ENCODE assay signal across 30 mouse cellular contexts in the genomic region with DNA sequence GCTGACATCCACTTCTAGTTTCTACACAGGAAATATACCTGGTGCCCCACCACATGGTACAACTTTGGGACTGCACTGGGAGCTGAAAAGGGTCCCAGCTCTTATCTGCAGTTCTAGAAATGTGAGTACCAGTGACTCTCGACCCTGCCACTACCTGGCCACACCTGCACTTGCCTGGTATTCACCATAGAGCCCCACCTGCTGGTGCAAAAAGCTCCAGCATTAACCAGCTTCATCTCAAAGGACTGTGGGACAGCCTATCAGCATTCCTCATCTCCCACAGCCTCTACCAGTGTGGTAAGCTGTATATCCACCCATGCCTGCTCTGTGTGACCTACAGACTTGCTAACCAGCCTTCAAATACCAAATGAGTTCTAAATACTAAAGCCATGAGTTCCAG. TPM values are rescaled to one million over a fixed set of nuclear protein-coding genes. Genes with fewer than 3 reads are reported as not detected.
DNase-seq lines count a peak whose midpoint lies in the region; ATAC-seq and TF ChIP-seq lines count a peak whose summit lies in the region.
"Had no signal": no experiment of that assay in that cellular context is flagged by ENCODE, and none has a peak within 500 bp of the region (broad histone marks: within the 10 kb centered on the region; RNA-seq: fewer than 3 reads in every experiment).

No protein-coding gene starts in this region.

- no peak overlapping the region for H3K4me2 ChIP-seq in hindbrain, postnatal 0 days (ENCODE audit: low read depth, low read length)
- H3K4me2 ChIP-seq in hindbrain, embryonic 14.5 days (replicated peaks): no peak overlapping the region
- H3K4me2 ChIP-seq in lung, embryonic 14.5 days: no peak overlapping the region
- no peak overlapping the region for H3K4me2 ChIP-seq in forebrain, embryonic 15.5 days (replicated peaks)
- H3K4me2 ChIP-seq: forebrain, embryonic 12.5 days; heart, embryonic 15.5 days; hindbrain, embryonic 12.5 days; limb, embryonic 15.5 days; liver, embryonic 15.5 days had no signal

- no peaks in the 10 kb centered on the region for H3K9me3 ChIP-seq in hindbrain, postnatal 0 days (ENCODE audit: low read length)
- no peaks in the 10 kb centered on the region for H3K9me3 ChIP-seq in hindbrain, embryonic 14.5 days (ENCODE audit: control insufficient read depth, low read length)
- H3K9me3 ChIP-seq in lung, embryonic 14.5 days (ENCODE audit: low read depth, low read length): no peaks in the 10 kb centered on the region
- H3K9me3 ChIP-seq in forebrain, embryonic 15.5 days: no peaks in the 10 kb centered on the region
- H3K9me3 ChIP-seq: forebrain, embryonic 12.5 days; G1E; heart, embryonic 10.5 days; heart, embryonic 15.5 days; hindbrain, embryonic 12.5 days; limb, embryonic 10.5 days; limb, embryonic 15.5 days; liver, embryonic 15.5 days had no signal

- no peak for ATAC-seq in hindbrain, postnatal 0 days
- ATAC-seq in hindbrain, embryonic 14.5 days (ENCODE audit: low FRiP score): no peak
- no peak for ATAC-seq in lung, embryonic 14.5 days (ENCODE audit: insufficient read depth)
- no peak for ATAC-seq in forebrain, embryonic 15.5 days (replicated peaks)

- no peak overlapping the region for H3K27ac ChIP-seq in hindbrain, postnatal 0 days
- H3K27ac ChIP-seq in hindbrain, embryonic 14.5 days: no peak overlapping the region
- no peak overlapping the region for H3K27ac ChIP-seq in lung, embryonic 14.5 days (ENCODE audit: low read depth)
- H3K27ac ChIP-seq in forebrain, embryonic 15.5 days (replicated peaks): no peak overlapping the region
- H3K27ac ChIP-seq: forebrain, embryonic 12.5 days; heart, embryonic 10.5 days; heart, embryonic 15.5 days; hindbrain, embryonic 12.5 days; limb, embryonic 10.5 days; limb, embryonic 15.5 days; liver, embryonic 15.5 days; macrophage had no signal

- WGBS in hindbrain, postnatal 0 days: 62% methylated on average over 1 of the region's 1 CpGs
- 55% methylated on average over 1 of the region's 1 CpGs for WGBS in hindbrain, embryonic 14.5 days
- WGBS in lung, embryonic 14.5 days: 18% methylated on average over 1 of the region's 1 CpGs
- WGBS in lung, adult 2 months: 33% methylated on average over 1 of the region's 1 CpGs
- 50% methylated on average over 1 of the region's 1 CpGs for WGBS in forebrain, embryonic 15.5 days

- H3K9ac ChIP-seq in hindbrain, postnatal 0 days (replicated peaks; ENCODE audit: low read length): no peak overlapping the region
- no peak overlapping the region for H3K9ac ChIP-seq in hindbrain, embryonic 14.5 days
- H3K9ac ChIP-seq in lung, embryonic 14.5 days: no peak overlapping the region
- no peak overlapping the region for H3K9ac ChIP-seq in forebrain, embryonic 15.5 days (replicated peaks)
- H3K9ac ChIP-seq: forebrain, embryonic 12.5 days; heart, embryonic 15.5 days; hindbrain, embryonic 12.5 days; limb, embryonic 15.5 days; liver, embryonic 15.5 days had no signal

- TF ChIP-seq POLR2A in lung, adult 2 months (IDR thresholded peaks at IDR 0.05; ENCODE audit: borderline replicate concordance, extremely low read depth, low read depth, low read length): no peak

- no peaks in the 10 kb centered on the region for H3K27me3 ChIP-seq in hindbrain, postnatal 0 days (ENCODE audit: insufficient read depth, low read length)
- H3K27me3 ChIP-seq in hindbrain, embryonic 14.5 days (ENCODE audit: control insufficient read depth, insufficient read depth, low read length): no peaks in the 10 kb centered on the region
- no peaks in the 10 kb centered on the region for H3K27me3 ChIP-seq in lung, embryonic 14.5 days (ENCODE audit: insufficient read depth, low read length)
- H3K27me3 ChIP-seq in forebrain, embryonic 15.5 days: no peaks in the 10 kb centered on the region
- H3K27me3 ChIP-seq: forebrain, embryonic 12.5 days; heart, embryonic 15.5 days; hindbrain, embryonic 12.5 days; limb, embryonic 15.5 days; liver, embryonic 15.5 days had no signal

- no peak overlapping the region for H3K4me3 ChIP-seq in hindbrain, postnatal 0 days (ENCODE audit: low read length)
- H3K4me3 ChIP-seq in hindbrain, embryonic 14.5 days (replicated peaks; ENCODE audit: low read length): no peak overlapping the region
- no peak overlapping the region for H3K4me3 ChIP-seq in lung, embryonic 14.5 days (ENCODE audit: low read depth, low read length)
- H3K4me3 ChIP-seq in lung, adult 2 months (replicated peaks; ENCODE audit: extremely low read depth, low read depth, low read length): no peak overlapping the region
- no peak overlapping the region for H3K4me3 ChIP-seq in forebrain, embryonic 15.5 days
- H3K4me3 ChIP-seq: erythroblast, embryonic 14.5 days; forebrain, embryonic 12.5 days; heart, embryonic 10.5 days; heart, embryonic 15.5 days; hindbrain, embryonic 12.5 days; limb, embryonic 10.5 days; limb, embryonic 15.5 days; liver, embryonic 15.5 days had no signal

- no peaks in the 10 kb centered on the region for H3K4me1 ChIP-seq in hindbrain, postnatal 0 days (ENCODE audit: insufficient read depth, low read length)
- no peaks in the 10 kb centered on the region for H3K4me1 ChIP-seq in hindbrain, embryonic 14.5 days (replicated peaks; ENCODE audit: control insufficient read depth, insufficient read depth, low read length)
- H3K4me1 ChIP-seq in lung, embryonic 14.5 days (ENCODE audit: insufficient read depth): no peaks in the 10 kb centered on the region
- H3K4me1 ChIP-seq in lung, adult 2 months (ENCODE audit: control insufficient read depth, insufficient read depth, low read length): no peaks in the 10 kb centered on the region
- H3K4me1 ChIP-seq in forebrain, embryonic 15.5 days: no peaks in the 10 kb centered on the region
- H3K4me1 ChIP-seq: forebrain, embryonic 12.5 days; heart, embryonic 10.5 days; heart, embryonic 15.5 days; hindbrain, embryonic 12.5 days; limb, embryonic 10.5 days; limb, embryonic 15.5 days; liver, embryonic 15.5 days had no signal

- H3K36me3 ChIP-seq in hindbrain, postnatal 0 days (ENCODE audit: insufficient read depth, low read length): peaks cover 4% of the 10 kb centered on the region; the same call in 1 of the 2 replicates
- H3K36me3 ChIP-seq in hindbrain, embryonic 14.5 days (replicated peaks; ENCODE audit: control insufficient read depth, insufficient read depth): 0 out of 2 replicates have a peak, but pooled peaks cover 4% of the 10 kb centered on the region
- no peaks in the 10 kb centered on the region for H3K36me3 ChIP-seq in lung, embryonic 14.5 days (ENCODE audit: insufficient read depth)
- H3K36me3 ChIP-seq in forebrain, embryonic 15.5 days: no peaks in the 10 kb centered on the region
- H3K36me3 ChIP-seq: forebrain, embryonic 12.5 days; G1E; heart, embryonic 10.5 days; heart, embryonic 15.5 days; hindbrain, embryonic 12.5 days; limb, embryonic 10.5 days; limb, embryonic 15.5 days; liver, embryonic 15.5 days had no signal

- DNase-seq in hindbrain, postnatal 0 days (ENCODE audit: low spot score): no peak
- DNase-seq in hindbrain, embryonic 14.5 days (ENCODE audit: low spot score): no peak
- no peak for DNase-seq in lung, embryonic 14.5 days
- DNase-seq in lung, adult 2 months: no peak
- DNase-seq in A20 (ENCODE audit: low read depth, low spot score) (peak; percentile 16), ES-CJ7 (ENCODE audit: low read depth, low spot score) (peak; percentile 10)
- no peak for DNase-seq in cerebellum, adult 8-10 months
- DNase-seq: adrenal gland, postnatal 36 days; cerebellum, adult 18-20 months; cerebellum, postnatal 14 days; gastrocnemius, postnatal 14 days; heart, postnatal 36 days; kidney, adult 18-20 months; kidney, postnatal 4 days; midbrain, embryonic 14.5 days; right cerebral cortex, adult 18-20 months; spleen, adult 18-20 months; thymus, adult 18-20 months; thymus, postnatal 25 days had no signal

- TF ChIP-seq CTCF in hindbrain, postnatal 0 days (IDR thresholded peaks at IDR 0.05; ENCODE audit: low read depth): 0 out of 2 replicates have a peak, but pooled peaks have one; percentile 2
- TF ChIP-seq CTCF in lung, embryonic 14.5 days (IDR thresholded peaks at IDR 0.05; ENCODE audit: low read depth): peak; percentile 24
- no peak for TF ChIP-seq CTCF in lung, adult 2 months (IDR thresholded peaks at IDR 0.05; ENCODE audit: insufficient read depth, low read length)

RNA-seq across cellular contexts. Expression of a gene that starts 30.7 kb away (rescaled TPM):
- 15.4 and 16.9 TPM in 2 replicates for total RNA-seq in hindbrain, postnatal 0 days (2014; rRNA removed)
- 82.0 and 85.9 TPM in 2 replicates for polyA plus RNA-seq in hindbrain, postnatal 0 days (2015; fragmentation: Nextera tagmentation; extraction: Ambion mirVana)
- 78.3 and 83.8 TPM in 2 replicates for polyA plus RNA-seq in hindbrain, embryonic 14.5 days (2014; fragmentation: Nextera tagmentation; extraction: Ambion mirVana)
- 43.3 and 45.8 TPM in 2 replicates for polyA plus RNA-seq in lung, embryonic 14.5 days (2014; fragmentation: Nextera tagmentation; extraction: Ambion mirVana)
- 0.48 and 0.75 TPM in 2 replicates for polyA plus RNA-seq in lung, adult 2 months (2012; rRNA removed)
- polyA plus RNA-seq in forebrain, embryonic 15.5 days (2015; fragmentation: Nextera tagmentation; extraction: Ambion mirVana): 77.2 and 82.7 TPM in 2 replicates

Comparison
In these comparisons a context has a peak if more than half of its experiments do, and no peak if none do; other contexts are left out.
1. RNA of a gene that starts 30.7 kb away (polyA plus RNA-seq): 78.3 to 83.8 TPM in hindbrain, embryonic 14.5 days, 77.2 to 82.7 TPM in forebrain, embryonic 15.5 days, 82.0 to 85.9 TPM in hindbrain, postnatal 0 days and 43.3 to 45.8 TPM in lung, embryonic 14.5 days; 0.48 to 0.75 TPM in lung, adult 2 months; every median in the first group is over 10 times any median in the second.
2. DNase-seq: peak in A20 (single experiment) and ES-CJ7 (single experiment); none in hindbrain, postnatal 0 days (single experiment), hindbrain, embryonic 14.5 days (single experiment), lung, embryonic 14.5 days (single experiment), lung, adult 2 months (single experiment) and cerebellum, adult 8-10 months (single experiment).